Mouse (Mus musculus): ENCODE measurements at regions not wholly inside any gene's neighbourhood (a gene's known extent, or its start where the extent isn't known, plus 50 kb on each side); places are given as distances from the start of the nearest gene placed in this dataset.

GRCm38 (mm10) chr2:78396924-78397323 is 450.7 kb upstream of the Cwc22 start:
- TF ChIP-seq CTCF (conservative IDR thresholded peaks at IDR 0.05; ENCODE audit: insufficient read depth, insufficient read length, low read depth, low read length) (no peak), POLR2A (IDR thresholded peaks at IDR 0.05; ENCODE audit: low read depth, low read length) (no peak)

All from kidney, adult 2 months (tissue).